Mouse (Mus musculus): ENCODE measurements around the gene Myo3b.

The Myo3b gene

GRCm38 (mm10) chr2:70128590-70128989 is 89.7 kb downstream of the Myo3b start:
- no peak for DNase-seq (ENCODE audit: low spot score in 2 of 2)

GRCm38 (mm10) chr2:70129566-70129965 is 90.6 kb downstream of the Myo3b start:
- DNase-seq (ENCODE audit: low spot score in 2 of 2), result no peak

GRCm38 (mm10) chr2:70133281-70133680 is 94.4 kb downstream of the Myo3b start:
- DNase-seq (ENCODE audit: low spot score in 2 of 2), result no peak

GRCm38 (mm10) chr2:70137226-70137998 is 98.5 kb downstream of the Myo3b start:
- no peak for DNase-seq (ENCODE audit: low spot score in 2 of 2)

GRCm38 (mm10) chr2:70143543-70144188 is 104.7 kb downstream of the Myo3b start:
- DNase-seq (ENCODE audit: low spot score in 2 of 2), result no peak

- peak in 1 of 2 experiments; percentile 16 for DNase-seq (ENCODE audit: low spot score in 2 of 2)
Measured at GRCm38 (mm10) chr2:70146993-70147581, 108.2 kb downstream of the Myo3b start.

- no peak for DNase-seq (ENCODE audit: low spot score in 2 of 2)
Measured at GRCm38 (mm10) chr2:70148821-70149510, 110.0 kb downstream of the Myo3b start.

- no peak for DNase-seq (ENCODE audit: low spot score in 2 of 2)
Measured at GRCm38 (mm10) chr2:70150399-70151035, 111.6 kb downstream of the Myo3b start.

GRCm38 (mm10) chr2:70151930-70152329 is 113.0 kb downstream of the Myo3b start:
- DNase-seq (ENCODE audit: low spot score in 2 of 2), result no peak

- no peak for DNase-seq (ENCODE audit: low spot score in 2 of 2)
Measured at GRCm38 (mm10) chr2:70155226-70155836, 116.4 kb downstream of the Myo3b start.

GRCm38 (mm10) chr2:70159543-70159942 is 120.6 kb downstream of the Myo3b start:
- no peak for DNase-seq (ENCODE audit: low spot score in 2 of 2)

GRCm38 (mm10) chr2:70166231-70166630 is 127.3 kb downstream of the Myo3b start:
- DNase-seq (ENCODE audit: low spot score in 2 of 2), result no peak

GRCm38 (mm10) chr2:70167944-70168935 is 129.3 kb downstream of the Myo3b start:
- DNase-seq (ENCODE audit: low spot score in 2 of 2), result no peak

- DNase-seq (ENCODE audit: low spot score in 2 of 2), result no peak
Measured at GRCm38 (mm10) chr2:70170469-70170868, 131.5 kb downstream of the Myo3b start.

GRCm38 (mm10) chr2:70176823-70177708 is 138.1 kb downstream of the Myo3b start:
- DNase-seq (ENCODE audit: low spot score in 2 of 2), result no peak

GRCm38 (mm10) chr2:70177709-70178030 is 138.7 kb downstream of the Myo3b start:
- DNase-seq (ENCODE audit: low spot score in 2 of 2), result no peak

- no peak for DNase-seq (ENCODE audit: low spot score in 2 of 2)
Measured at GRCm38 (mm10) chr2:70178241-70178640, 139.3 kb downstream of the Myo3b start.

- DNase-seq (ENCODE audit: low spot score in 2 of 2), result no peak
Measured at GRCm38 (mm10) chr2:70182150-70182670, 143.3 kb downstream of the Myo3b start.

GRCm38 (mm10) chr2:70187040-70187439 is 148.1 kb downstream of the Myo3b start:
- no peak for DNase-seq (ENCODE audit: low spot score in 2 of 2)
